Mouse (Mus musculus) layer of hippocampus, postnatal 14 days (tissue): ENCODE measurements around the gene Ssbp2. TPM values are rescaled to one million over a fixed set of nuclear protein-coding genes. Genes with fewer than 3 reads are reported as not detected.

Experiments
- DNase-seq, 2 experiments: peaks; one replicate each; pipeline ENCODE4 v3.0.0; 2021 to 2022; ENCODE audit warnings: low spot score in 2 of 2, mixed read lengths in 1 of 2
- microRNA-seq, 2 experiments: library from miRNA; unstranded; fragments of <30 nt; microRNA quantifications; one replicate each; pipeline ENCODE4 v1.2.0; 2021
- total RNA-seq, 2 experiments: library from RNA; stranded (reverse); gene quantifications; 2 replicates each; pipeline ENCODE4 v1.2.3; 2021

Ssbp2 gene
- total RNA-seq, 2 experiments from 2014 or later, result 92.4 to 93.6 TPM

- DNase-seq, result peak in 1 of 2 experiments; percentile 26
These were observed 259.4 kb downstream of the Ssbp2 start for GRCm38 (mm10) chr13:91719487-91719886.

- no peak for DNase-seq
These were observed 263.1 kb downstream of the Ssbp2 start for GRCm38 (mm10) chr13:91723108-91723735.

GRCm38 (mm10) chr13:91723736-91724119, 263.6 kb downstream of the Ssbp2 start:
- no peak for DNase-seq

- no peak for DNase-seq
These were observed 264.1 kb downstream of the Ssbp2 start for GRCm38 (mm10) chr13:91724211-91724610.

GRCm38 (mm10) chr13:91725130-91725529, 265.0 kb downstream of the Ssbp2 start:
- no peak for DNase-seq

GRCm38 (mm10) chr13:91727899-91728298, 267.8 kb downstream of the Ssbp2 start:
- no peak for DNase-seq

DNA sequence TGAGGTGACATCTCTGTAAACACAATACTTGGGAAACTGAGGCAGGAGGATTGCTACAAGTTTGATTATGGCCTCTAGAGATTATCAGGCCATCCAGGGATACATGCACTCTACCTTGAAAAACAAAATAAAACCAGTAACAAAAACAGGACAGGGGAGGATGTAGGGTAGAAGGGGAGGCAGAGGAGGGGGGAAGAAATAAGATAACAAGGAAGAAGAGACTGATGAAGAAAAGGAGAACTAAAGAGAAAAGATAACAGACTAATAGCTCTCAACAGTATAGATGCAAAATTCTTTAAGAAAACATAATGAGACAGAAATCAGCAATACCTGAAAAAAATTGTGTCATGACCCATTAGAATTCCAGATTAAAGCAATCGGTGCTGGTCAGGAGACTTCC, 277.1 kb downstream of the Ssbp2 start:
- DNase-seq, result no peak

- DNase-seq, result no peak
These were observed 280.8 kb downstream of the Ssbp2 start for GRCm38 (mm10) chr13:91740851-91741250.

GRCm38 (mm10) chr13:91741280-91742047, 281.4 kb downstream of the Ssbp2 start, which contains the start of gene Acot12:
Gene Acot12, plus strand, starts transcription at chr13:91741512.
- peak in 1 of 2 experiments; percentile 37 for DNase-seq

DNA sequence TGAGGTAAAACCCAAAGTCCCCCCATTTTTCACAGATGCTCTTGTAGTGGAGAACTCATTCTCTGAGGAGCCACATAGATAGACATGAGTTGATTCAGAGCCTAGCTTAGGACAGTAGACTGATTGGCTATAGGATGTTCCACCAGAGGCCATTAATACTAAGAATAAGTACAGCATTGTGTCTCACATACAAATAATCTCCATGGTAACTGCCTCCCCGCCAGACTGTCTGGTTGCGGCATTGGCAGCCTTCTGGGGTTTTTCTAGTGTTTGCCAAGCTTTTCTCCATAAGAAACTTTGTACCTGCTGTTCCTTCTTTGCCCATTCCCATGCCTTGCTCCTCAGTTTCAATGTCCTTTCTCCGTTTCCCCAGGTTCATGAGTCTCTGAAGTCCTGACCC, 283.1 kb downstream of the Ssbp2 start:
- DNase-seq, result peak in 1 of 2 experiments; percentile 26

- no peak for DNase-seq
These were observed 286.4 kb downstream of the Ssbp2 start for GRCm38 (mm10) chr13:91746470-91746869.

DNA sequence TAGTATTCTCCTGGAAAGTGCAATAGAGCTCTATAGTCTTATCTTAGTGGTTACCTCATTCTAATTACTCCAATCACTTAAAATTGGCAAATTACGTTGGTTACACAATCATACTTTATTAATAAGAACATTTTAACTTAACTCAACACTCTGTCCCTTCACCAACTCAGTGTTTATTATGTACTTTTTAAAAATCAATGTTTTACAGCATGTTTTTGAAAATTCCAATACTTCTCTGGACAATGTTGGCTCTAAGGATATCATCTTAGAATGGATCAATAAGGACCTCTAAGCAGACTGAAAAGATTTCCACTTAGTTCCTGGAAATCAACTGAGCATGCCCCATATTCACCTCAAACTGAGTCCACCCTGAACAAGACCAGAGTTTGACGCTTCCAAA, 288.3 kb downstream of the Ssbp2 start:
- no peak for DNase-seq

- DNase-seq, result no peak
These were observed 289.9 kb downstream of the Ssbp2 start for GRCm38 (mm10) chr13:91749981-91750380.

Small RNA genes within 50 kb of the gene (microRNA-seq; reads per million reads assigned to microRNA genes)
- 0 reads per million in 2 experiments for gene Gm27656

Other genes starting within 250 kb of the Ssbp2 start
- gene Atg10, start 236.3 kb upstream of the Ssbp2 start, total RNA-seq, result 10 to 100 TPM; 12.1 to 14.7 TPM